Mouse (Mus musculus): Measurements from ENCODE around the gene Eif4a3.

The Eif4a3 gene

DNA sequence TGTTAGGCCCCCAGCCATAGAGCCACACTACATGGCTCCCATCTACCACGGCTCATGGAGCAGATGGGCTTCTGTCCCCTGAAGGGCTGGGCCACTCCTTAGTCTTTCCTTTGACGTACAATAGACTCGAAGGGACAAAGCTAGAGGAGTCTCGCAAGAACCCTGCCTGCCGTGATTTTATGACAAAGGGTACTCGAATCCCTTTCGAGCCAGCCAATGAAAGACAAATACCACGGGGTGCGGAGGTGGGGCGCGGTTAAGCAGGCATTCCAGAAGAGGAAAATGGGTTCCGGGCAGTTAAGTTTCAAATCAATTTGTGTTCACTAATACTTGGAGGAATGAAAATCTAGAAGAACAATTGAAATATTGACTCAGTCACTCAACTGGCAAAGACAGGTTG lies 60.4 kb downstream of the Eif4a3 start:
- DNase-seq, result no peak
